Mouse (Mus musculus) left cerebral cortex, adult 11 months (tissue): ENCODE results near the gene Scgb3a1.
A peak's percentile ranks its signal among the peaks of the same experiment; 100 is the strongest.

Experiments used
- DNase-seq: peaks from one replicate; pipeline ENCODE4 v3.0.0; 2022; ENCODE audit warnings: low spot score

Gene Scgb3a1

GRCm38 (mm10) chr11:49658791-49659469 lies 4.5 kb upstream of the Scgb3a1 start:
- DNase-seq: no peak

DNA sequence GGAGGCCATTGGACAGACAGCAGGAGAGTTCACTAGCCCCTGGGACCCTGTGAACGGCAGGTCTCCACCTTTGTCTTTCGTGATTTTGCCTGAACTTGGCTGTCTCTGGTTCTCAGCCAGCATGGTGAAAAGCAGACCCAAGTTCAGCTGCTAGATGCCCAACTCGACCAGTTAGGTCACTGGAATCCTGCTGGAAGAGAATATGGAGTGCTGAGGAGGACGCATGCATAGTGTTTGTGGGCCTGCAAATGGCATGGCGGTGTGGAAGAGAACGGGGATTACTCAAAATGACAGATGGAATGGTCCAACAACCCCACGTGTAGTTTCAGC lies 4.0 kb upstream of the Scgb3a1 start:
- DNase-seq: no peak

GRCm38 (mm10) chr11:49662292-49662780 lies 1.1 kb upstream of the Scgb3a1 start:
- DNase-seq: no peak

DNA sequence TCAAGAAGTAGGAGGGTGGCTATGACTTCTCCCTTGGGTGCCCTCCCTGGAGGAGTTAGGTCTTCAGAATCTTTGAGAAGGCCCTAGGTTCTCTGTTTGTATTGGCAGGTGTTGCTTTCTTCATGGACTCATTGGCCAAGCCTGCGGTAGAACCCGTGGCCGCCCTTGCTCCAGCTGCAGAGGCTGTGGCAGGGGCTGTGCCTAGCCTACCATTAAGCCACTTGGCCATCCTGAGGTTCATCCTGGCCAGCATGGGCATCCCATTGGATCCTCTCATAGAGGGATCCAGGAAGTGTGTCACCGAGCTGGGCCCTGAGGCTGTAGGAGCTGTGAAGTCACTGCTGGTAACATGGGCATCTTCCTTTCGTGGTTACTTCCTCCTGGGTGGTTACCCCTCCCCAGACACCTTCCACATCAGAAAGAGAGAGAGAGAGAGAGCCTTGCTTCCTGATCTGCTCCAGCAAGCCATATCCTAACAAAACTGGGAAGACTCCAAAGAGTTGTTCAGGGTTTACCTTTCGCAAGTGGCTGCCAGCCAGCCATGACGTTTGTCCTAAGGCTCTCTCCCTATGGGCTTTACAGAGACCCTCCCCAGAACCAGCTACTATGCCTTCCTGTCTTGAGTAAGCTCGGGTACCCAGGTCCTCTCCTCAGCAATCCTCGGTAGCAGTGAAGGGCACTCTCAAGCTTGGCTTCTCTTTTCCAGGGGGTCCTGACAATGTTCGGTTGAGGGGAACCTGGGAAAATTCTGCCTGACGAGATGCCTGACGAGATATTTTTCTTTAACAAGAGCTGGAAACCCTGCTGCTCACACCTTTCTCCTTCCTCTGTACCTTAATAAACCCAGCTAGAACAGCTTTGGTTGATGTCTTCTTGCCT lies 1.1 kb downstream of the Scgb3a1 start:
- DNase-seq: no peak

DNA sequence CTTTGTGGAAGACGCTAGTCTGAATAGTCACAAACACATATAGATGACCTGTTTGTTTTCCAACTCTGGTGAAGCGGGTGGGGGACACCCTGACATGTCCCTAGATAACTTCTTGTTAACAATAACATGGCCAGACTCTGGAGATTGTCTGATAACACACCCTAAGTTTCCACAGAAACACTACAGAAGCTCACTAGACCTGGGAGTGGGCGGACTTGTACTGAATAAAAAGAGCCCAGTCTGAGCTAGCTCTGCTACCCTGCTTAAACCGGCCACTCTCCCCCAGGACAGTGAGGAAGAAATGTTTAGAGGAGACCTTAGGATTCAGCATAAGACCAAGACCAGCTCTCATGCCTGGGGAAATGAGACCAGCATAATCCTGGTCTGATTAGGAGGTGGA lies 2.1 kb downstream of the Scgb3a1 start:
- no peak for DNase-seq

- no peak for DNase-seq
Observed at GRCm38 (mm10) chr11:49673433-49673832, 10.0 kb downstream of the Scgb3a1 start.

DNA sequence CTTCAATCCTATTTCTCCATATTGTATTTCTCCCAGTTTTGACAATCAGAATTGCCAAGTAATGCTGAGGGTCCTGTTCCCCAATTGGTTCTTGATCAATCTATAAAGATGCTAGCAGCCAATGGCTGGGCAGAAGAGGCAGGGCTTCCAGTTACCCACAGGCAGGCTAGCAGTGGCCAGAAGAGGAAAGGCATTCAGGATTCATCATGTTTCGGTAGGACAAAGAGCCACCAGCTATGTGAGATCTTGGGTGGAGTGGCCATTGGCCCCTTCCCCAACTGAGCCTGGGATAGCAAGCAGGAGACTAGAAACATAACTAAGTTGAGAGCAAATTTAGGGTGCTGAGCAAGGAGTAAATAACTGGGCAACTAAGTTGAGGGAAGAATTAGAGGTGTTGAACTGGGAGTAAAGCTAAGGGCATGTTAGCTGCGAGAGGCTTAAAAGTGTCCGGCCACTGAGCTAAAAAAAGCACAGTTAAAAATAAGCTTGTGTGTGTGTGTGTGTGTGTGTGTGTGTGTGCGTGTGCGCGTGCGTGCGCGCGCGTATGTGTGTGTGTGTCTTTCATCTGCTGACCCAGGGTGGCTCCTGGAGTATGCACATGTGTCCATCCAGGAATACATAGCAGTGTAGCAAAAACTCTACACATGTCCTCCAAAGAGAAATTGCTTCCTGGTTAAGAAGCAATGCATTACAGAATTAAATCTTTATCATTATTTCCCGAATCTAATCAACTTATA lies 21.0 kb downstream of the Scgb3a1 start:
- DNase-seq: no peak

- no peak for DNase-seq
Observed at GRCm38 (mm10) chr11:49695013-49695412, 31.6 kb downstream of the Scgb3a1 start.

- no peak for DNase-seq
Observed at GRCm38 (mm10) chr11:49695695-49696094, 32.3 kb downstream of the Scgb3a1 start.

GRCm38 (mm10) chr11:49696472-49696871 lies 33.1 kb downstream of the Scgb3a1 start:
- DNase-seq: no peak

GRCm38 (mm10) chr11:49697779-49698178 lies 34.4 kb downstream of the Scgb3a1 start:
- no peak for DNase-seq

GRCm38 (mm10) chr11:49699079-49699478 lies 35.7 kb downstream of the Scgb3a1 start:
- no peak for DNase-seq

DNA sequence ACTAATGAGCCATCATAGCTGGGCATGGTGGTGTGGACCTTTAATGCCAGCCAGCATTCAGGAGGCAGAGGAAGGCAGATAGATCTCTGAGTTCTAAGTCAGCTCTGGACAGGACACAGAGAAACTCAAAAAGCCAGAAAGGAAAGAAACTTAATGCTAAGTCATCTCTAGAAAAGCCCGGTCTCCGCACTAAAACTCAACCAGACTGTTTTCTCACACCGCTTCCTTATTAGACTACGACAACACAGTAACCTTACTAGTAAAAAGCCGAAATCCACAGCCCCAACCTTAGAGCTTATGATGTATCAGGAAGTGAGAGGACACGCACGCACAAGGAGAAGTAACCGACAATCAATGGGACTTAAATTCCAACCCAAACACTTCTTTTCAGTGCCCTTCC lies 38.6 kb downstream of the Scgb3a1 start:
- DNase-seq: no peak

DNA sequence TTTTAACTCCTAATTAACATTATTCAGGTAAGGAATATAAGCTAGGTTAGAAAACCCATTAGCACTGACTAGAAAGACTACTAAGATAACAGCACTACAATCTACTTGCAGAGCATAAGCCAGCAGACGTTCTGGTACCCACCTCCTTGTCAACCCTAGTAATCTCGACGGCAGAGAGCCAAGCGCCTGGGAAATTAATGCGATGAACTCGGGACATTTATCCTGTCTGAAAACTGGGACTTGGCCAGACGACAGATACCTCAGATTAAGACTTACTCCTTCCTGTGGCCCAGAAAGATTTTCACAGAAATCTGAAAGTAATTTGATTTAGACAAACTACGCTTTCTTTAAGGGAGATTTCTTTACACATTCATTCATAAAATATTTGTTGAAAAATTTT lies 41.4 kb downstream of the Scgb3a1 start:
- DNase-seq: no peak

GRCm38 (mm10) chr11:49707834-49708233 lies 44.4 kb downstream of the Scgb3a1 start:
- DNase-seq: no peak

DNA sequence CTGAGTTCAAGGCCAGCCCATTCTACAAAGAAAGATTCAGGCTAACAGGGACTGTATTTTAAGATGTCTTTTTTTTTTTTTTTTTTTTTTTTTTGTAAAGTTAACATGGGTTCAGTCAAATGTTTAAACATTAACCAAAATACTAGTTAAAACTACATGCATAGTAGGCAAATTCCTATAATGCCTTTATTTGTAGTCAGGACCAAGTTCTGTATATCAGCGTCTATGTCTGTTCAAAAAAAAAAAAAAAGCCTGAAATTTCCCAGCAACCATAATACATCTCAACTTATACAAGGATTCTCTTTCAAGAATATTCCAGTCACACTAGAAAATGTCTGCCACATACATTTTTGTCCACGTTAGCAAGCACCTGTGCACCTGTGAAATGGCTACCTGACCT lies 47.3 kb downstream of the Scgb3a1 start:
- DNase-seq: no peak

DNA sequence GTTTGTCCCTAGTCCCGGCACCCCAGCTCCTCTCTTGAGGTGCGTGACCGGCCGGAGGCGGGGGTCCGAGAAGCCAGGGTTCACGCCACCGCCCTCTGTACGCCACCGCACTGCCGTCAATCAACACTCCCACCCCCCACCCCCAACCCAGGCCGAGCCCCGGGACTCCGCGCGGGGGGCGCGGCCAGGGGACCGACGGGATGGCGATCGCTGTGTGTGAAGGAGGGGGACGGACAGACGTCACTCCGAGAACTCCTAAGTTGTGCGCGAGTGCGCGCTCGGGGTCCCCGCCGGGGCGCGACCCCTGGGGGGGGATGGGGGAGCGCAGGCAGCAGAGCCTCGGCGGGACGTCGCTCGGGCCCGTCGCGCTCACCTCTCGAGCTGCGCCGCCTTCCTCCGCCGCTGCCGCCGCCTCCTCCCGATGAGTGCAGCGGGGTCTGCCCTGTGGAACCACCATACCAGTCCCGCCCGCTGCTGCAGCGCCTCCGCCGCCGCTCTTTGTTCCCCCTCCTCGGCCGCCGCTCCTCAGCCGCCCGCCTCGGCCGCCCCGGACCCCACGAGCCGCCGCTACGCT lies 48.7 kb downstream of the Scgb3a1 start:
- DNase-seq: no peak

DNA sequence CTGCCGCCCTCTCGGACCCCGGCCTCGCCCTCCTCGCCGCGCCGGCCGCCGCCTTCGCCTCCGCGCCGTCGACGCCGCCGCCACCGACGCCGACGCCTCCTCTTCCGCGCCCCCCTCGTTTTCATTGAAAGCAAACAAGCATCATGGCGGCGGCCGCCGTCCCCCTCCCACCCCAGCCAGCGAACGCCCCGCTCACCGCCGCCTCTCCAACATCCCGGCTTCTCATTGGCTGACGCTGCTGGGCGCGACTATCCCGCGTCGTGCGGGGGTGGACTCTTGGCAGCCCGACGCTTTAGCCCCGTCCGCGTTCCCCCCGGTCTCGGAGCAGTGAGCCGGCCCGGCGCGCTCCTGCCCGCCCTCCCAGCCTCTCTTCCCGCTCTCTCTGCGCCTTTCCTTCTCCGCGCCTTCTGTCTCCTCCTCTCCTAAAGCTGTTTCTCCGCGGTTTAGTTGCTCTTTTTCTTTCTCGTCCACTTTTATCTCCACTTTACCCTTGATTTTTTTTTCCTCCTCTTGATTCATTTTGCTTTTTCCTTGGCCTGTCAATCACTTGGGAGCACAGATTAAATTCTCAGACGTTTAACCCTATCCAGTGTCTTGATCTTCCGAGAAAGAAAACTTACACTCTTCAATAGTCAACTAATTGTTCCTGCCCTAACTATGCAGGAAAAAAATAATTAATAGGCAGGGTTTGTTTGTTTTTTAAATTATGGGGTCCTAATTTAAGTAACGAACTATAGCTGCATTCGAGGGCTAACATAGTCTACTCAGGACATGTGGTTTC lies 49.3 kb downstream of the Scgb3a1 start, which contains the start of gene Cnot6:
Cnot6 (minus strand) TSS at position 169 of the 781 bp plus-strand sequence.
- DNase-seq: peak; percentile 95

DNA sequence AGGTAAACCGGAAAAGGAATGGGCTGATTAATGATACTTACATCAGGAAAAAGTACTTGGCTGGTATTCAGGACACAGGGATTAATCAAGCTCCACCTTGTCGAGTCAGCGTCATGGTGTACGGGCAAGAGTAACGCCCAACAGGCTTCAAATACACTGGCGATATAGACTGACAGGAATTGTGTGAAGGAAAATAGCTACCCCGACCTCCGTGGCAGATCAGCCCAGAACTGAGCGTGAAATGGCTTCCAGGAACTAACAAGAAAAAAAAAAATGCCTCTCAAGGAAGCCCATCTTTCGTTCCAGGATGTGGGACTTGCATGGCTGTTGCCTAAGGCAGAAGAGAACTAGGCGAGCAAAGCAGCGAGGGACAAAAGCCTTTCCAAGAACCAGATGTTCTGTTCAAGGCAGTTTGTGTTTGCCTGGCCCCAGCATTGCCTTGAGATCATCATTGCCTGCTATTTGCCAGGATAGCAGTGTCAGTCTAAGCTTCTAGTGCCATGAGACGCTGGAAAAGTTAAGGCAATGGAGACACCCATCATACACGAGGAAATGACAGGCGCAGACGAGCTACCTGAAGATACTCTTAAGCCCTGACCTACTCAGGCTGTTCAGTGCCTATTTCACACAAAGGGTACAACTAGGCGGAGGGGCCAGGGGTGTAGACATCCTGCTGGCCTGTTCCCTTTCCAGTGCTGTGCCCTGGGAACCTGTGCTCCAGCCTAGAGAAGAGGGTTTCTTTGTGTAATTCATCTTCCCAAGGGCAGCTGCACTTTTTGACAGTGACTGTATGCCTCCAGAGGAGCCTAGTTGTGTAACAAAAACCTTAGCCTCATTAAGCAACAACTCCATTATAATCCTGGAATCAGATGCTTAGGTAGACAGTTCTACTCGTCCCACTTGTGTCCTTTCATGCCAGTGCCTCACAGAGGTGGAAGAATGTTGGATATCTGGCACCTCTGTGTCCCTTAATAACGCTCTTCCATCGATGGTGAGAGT lies 50.2 kb downstream of the Scgb3a1 start:
- no peak for DNase-seq
